Comparison of ENCODE assay signal across 1 mouse cellular context in the genomic region with DNA sequence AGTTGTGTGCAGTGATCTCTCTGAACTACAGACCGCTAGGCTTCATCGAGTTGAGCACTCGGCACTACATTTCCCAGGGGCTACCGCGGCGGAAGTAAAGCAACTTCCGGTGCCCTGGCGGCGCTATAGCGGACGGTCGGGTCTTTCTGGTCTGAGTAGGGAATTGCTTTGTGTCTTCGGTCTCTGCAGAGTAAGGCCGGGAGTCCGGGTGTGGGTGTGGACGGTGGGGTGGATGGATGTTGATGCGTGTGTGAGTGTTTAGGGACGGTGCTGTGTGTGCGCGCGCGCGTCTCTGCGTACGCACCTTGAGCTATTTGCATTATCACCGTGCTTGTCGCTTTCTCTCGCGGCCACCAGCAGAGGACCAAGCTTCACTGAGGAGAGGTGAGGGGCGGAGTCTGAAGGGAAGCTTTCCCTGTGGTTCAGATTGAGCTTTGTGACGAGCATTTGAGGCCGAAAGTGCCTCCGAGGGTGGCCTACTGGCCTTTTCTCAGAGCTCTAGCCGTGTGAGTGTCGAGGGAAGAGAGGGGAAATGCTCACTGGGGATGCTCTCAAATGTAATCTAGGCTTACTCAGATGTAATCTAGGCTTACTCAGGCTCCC.
TF ChIP-seq lines count a peak whose summit lies in the region.

TSS of gene Zfp60 (plus strand) at position 109 of the 603 bp plus-strand sequence.

TF ChIP-seq in CH12.LX, 34 proteins besides CTCF, POLR2A, EP300 and RAD21 (continued from another document):
- TF ChIP-seq USF2 (conservative IDR thresholded peaks at IDR 0.05; ENCODE audit: low read depth, low read length) (no peak), JUN (IDR thresholded peaks at IDR 0.05; ENCODE audit: insufficient read depth, low read depth, low read length) (no peak), MXI1 (IDR thresholded peaks at IDR 0.05; ENCODE audit: low read depth, low read length) (peak; percentile 76; the same call in 1 of the 2 replicates), ZMIZ1 (IDR thresholded peaks at IDR 0.05; ENCODE audit: low read depth, low read length) (peak; percentile 67; the same call in 1 of the 2 replicates), E2F4 (IDR thresholded peaks at IDR 0.05; ENCODE audit: insufficient replicate concordance, low read depth, low read length) (no peak), POLR2AphosphoS2 (IDR thresholded peaks at IDR 0.05; ENCODE audit: low read depth, low read length) (peak; percentile 68), SIN3A (IDR thresholded peaks at IDR 0.05; ENCODE audit: low read length) (peak; percentile 84), USF1 (IDR thresholded peaks at IDR 0.05; ENCODE audit: low read depth, low read length) (no peak), PAX5 (IDR thresholded peaks at IDR 0.05; ENCODE audit: low read length) (no peak), ZKSCAN1 (IDR thresholded peaks at IDR 0.05; ENCODE audit: borderline replicate concordance, low read depth, low read length) (no peak), MAZ (IDR thresholded peaks at IDR 0.05; ENCODE audit: low read depth, low read length) (0 out of 2 replicates have a peak, but pooled peaks have one; percentile 8), CHD1 (IDR thresholded peaks at IDR 0.05; ENCODE audit: low read depth, low read length) (no peak), MYC (IDR thresholded peaks at IDR 0.05; ENCODE audit: low read depth, low read length) (peak; percentile 61; the same call in 1 of the 2 replicates), RCOR1 (conservative IDR thresholded peaks at IDR 0.05; ENCODE audit: low read depth, low read length) (no peak), TBP (conservative IDR thresholded peaks at IDR 0.05; ENCODE audit: low read depth, low read length) (peak; percentile 77), SMC3 (IDR thresholded peaks at IDR 0.05; ENCODE audit: low read depth, low read length) (no peak), GABPA (IDR thresholded peaks at IDR 0.05; ENCODE audit: insufficient replicate concordance, low read depth, low read length) (peak; percentile 68; the same call in 1 of the 2 replicates), BHLHE40 (IDR thresholded peaks at IDR 0.05; ENCODE audit: low read depth, low read length) (no peak), JUND (conservative IDR thresholded peaks at IDR 0.05; ENCODE audit: low read depth, low read length) (no peak)
TF ChIP-seq in CH12.LX: peak in this region for 19.
